Mouse (Mus musculus) kidney, adult 18-20 months (tissue): ENCODE results near the gene Picalm.
A peak's percentile ranks its signal among the peaks of the same experiment; 100 is the strongest.
"Not testable (repeated sequence)": the region's sequence is repeated elsewhere in the genome, so short reads cannot be mapped to it uniquely, and the experiment has no call there.

Source experiments
- DNase-seq: peaks from one replicate; pipeline ENCODE4 v3.0.0; 2021

Picalm gene

DNA sequence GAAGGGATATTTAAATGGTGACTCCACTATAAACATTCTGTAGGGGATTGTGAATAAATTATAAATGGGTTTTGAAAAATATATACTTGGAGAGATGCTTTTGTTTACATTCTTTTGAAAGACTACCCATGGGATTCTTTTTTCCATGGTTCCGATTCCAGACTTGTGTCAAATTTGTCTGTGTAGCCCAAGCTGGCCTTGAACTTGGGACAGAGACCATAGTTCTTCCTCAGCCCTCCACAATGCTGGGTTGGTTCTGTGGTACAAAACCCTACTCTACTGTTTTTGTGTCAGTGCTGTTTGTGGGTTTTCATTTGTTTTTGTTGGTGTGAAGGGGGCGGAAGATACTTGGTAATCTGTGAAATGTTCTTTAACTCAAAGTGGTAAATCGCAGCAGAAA lies 2.3 kb downstream of the Picalm start:
- no peak for DNase-seq

DNA sequence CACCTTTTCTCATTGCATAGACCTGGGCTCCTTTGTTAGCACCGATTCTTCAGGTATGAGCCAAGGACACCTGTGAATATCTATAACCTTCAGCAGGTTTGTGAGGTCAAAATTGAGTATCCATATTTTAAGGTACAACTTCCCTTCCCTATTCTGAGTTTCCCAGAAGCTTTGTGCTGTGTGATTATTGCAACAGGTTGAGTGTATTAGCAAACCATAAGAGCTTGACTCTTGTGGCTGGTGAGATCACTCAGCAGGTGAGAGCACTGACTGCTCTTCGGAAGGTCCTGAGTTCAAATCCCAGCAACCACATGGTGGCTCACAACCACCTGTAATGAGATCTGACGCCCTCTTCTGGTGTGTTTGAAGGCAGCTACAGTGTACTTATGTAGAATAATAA lies 6.7 kb downstream of the Picalm start:
- DNase-seq, result no peak

DNA sequence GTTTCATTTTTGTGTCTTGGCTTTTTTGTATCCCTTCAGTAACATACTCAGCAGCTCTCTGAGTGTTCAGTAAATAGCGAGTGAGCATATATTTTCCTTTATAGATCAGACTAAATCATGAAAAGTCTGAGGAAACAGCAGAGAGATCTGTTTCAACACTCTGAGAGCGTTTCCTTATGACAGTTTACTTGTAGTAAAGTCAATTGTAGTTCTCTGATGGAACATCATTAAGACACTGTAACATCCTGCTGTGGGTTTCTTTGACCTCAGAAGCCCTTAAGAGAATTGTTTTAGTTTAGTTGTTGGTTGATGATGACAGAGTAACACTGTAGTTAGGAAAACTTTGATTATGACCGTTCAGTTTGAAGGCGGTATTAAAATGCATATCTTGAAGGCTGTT lies 8.3 kb downstream of the Picalm start:
- no peak for DNase-seq

DNA sequence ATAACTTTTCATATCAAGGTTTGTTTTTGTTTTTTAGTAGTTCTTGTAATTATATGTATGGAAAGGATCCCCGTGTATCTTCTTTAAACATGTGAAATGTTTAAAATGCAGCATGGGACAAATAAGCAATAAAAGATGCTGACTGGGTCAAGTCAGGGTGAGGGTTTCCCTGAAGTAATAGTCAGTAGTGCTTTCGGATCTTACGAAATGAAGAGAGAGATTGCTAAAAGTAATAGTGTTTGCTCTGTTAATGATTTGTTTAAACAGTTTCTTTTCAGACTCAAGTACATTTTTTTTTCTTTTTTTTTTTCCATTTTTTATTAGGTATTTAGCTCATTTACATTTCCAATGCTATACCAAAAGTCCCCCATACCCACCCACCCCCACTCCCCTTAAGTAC lies 10.3 kb downstream of the Picalm start:
- DNase-seq, result no peak

DNA sequence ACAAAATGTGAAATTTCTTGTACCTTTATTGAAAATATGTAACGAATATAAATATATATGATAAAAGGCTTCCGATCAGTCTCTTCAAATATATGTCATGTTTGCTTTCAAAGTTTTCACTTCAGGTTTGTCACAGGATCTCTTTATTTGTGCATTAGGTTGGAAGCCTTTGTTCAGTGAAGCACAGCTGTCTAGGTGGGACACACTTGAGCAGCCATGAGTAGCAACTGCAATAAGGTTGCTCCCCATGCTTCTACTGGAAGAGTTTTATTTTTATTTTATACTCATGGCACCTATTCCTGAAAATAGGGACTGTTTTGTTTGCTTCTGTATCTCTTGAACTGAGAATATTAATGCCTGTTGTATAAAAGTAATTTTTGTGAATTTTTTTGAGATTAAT lies 14.3 kb downstream of the Picalm start:
- no peak for DNase-seq

DNA sequence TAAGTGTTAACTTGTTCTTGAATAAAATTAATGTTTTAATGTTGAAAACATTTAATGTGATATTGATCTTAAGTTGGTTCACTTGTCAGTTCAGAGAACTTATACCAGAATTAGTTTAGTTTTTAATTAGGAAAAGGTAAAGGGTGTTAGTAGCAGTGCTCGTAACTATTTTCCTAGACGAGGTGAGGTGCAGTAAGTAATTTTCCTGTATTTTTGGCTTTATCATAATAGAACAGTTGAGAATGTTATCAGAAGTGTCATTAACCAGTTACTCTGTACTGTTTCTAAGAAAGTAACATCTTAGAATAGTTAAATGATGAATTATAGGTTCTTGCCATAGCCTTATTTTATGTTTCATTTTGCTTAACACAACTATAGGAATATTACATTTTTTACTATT lies 15.0 kb downstream of the Picalm start:
- no peak for DNase-seq

DNA sequence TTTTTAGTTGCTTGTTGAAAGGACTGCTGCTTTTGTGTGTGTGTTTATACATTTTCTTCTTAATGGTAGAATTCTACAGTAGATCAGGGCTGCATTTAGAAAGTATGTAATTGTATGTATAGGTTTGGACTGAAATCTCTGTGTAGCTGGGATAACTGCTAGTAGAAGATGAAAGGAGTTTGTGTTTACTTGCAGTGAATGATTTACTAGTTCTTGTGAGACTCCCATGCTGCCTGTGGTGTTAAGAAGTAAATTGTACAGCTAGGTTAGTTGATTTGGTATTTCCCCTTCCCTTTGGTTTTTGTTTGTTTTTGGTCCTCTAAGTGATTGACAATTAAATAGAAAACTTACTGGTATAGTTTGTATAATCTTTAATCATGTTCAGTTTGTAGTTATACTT lies 15.4 kb downstream of the Picalm start:
- no peak for DNase-seq

DNA sequence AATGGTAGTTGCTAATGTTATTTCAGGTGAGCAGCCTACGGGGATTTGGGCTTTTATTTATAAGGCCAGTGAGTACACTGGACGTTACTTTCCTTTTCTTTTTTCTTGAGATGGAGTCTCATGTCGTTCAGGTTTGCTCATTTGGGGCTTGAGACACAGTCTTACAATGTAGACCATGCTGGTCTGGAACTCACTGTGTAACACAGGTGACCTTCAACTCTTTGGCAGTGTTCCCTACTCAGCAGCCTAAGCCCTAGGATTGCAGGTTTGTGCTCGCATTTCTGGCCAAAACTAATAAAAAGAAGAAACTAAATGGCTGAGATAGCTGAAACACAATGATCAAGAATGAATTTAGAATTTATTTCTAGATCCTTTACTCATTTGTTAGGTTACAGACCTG lies 15.9 kb downstream of the Picalm start:
- DNase-seq, result peak; percentile 47

DNA sequence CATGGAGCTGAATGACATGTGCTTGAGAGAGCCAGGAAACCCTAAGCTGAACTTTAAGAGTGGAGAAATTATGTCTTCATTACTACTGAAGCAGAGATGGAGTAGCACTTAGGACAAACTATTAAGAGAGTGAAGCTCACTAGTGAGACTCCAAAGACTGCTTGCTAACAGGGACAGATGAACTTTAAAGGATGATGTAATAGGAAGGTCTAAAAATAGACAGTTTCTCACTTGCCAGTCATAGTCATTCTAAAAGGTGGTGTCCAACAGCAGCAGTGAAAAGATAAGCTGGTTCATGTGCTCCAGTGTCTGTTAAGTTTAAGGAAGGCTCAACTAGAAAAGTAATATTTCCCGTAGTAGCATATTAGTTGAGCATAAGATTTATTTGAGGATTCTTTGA lies 16.3 kb downstream of the Picalm start:
- no peak for DNase-seq

DNA sequence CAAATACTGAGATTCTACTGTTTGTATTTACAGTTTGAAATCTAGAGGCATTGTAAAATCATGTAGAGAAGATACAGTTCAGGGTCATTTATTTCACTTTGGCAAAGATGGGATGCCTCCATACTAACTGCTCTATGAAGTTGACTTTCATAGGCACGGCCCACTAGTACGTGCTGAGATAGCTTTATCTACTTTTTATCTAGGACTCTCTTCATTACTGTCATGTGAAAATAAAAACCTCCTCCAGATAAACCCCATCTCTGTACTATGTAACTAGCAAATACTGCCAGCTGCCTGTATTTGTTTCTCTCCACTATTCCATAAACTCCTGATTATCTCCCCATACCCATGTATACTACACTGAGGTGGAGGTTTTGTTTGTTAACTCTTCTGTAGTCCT lies 18.0 kb downstream of the Picalm start:
- no peak for DNase-seq

DNA sequence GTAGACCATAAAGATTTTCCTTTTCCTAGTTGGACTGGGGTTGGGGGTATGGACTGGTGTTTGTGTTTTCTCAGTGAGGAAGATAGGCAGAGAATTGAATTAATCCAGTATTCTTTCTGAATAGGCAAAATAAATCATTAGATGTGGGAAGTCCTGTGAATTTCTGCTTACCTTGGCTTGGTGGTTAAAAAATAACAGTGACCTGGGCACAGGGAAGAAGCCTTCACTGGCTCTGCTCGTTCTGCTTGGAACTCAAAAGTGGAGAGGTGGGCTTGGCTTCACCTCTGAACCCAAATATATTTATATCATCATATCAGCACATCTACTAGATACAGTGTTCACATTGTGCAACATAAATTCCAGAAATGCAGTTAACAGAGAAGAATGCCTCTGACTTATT lies 18.5 kb downstream of the Picalm start:
- DNase-seq, result no peak

DNA sequence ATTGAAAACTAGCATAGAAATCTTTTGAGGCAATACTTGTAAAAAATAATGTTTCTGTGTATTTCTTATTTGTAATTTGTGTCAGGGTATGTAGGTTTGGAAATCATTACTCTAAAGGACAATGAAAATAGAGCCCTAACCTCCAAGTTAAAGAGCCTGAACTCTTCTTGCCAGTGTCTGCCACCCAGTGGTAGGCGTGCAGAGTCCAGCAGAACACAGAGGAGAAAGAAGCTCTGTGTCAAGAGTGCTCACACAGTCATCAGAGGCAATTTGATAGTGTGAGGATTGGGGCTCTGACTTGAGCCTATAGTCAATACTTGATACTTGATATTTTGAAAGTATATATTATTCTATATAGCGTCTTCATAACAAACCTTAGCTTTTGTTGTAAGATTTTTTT lies 20.3 kb downstream of the Picalm start:
- peak; percentile 55 for DNase-seq

DNA sequence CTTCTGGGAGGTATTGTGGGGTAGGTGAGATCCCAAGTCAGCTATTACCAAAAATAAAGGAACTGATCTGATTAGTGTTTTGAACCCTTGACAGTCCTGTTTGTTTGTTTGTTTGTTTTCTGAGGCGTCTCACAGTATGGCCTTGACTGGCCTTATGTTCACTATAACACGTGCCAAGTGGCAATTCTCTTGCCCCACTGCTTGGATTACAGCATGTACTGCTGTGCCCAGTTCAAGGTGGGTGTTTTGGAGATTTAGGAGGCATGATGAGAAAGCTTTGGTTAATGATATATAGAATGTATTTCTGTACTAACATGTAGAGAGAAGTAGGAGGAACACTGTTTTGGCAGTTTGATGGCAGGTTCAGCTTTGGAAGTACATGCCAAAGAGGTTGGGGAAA lies 28.0 kb downstream of the Picalm start:
- no peak for DNase-seq

DNA sequence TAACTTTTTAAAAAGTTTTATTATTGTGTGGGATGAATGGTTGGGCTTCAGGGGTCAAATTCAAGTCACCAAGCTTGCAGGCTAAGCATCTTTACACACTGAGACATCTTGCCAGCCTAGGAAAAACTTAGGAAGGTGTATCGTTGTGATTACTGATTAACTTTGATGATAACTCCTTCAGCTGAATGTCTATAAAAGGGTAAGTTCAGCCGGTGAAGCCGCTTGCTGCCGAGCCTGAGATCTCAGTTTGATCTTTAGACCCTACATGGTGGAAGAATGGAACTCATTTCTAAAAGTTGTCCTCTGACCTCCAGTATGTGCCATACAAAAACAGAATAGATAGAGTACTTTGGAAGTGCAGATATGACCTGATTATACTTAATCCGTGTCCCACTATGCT lies 30.6 kb downstream of the Picalm start:
- peak; percentile 43 for DNase-seq

DNA sequence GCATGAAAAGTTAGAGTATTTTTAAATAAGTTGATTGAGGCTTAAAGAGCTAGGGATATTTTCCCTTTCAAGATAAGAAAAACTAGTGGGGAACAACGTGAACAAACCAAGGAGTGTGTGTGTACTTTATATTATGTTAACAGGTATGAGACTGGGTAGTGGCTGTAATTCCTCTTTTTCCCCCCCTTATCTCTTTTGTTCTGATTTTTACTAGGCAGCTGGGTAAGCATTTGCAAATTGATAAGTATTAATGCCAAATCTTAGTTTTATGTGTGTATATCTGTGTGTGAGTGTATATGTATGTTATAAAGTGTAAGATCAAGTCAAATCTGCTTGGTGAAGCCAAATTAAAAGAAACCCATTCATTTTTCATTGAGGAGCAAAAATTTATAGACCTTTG lies 34.3 kb downstream of the Picalm start:
- no peak for DNase-seq

DNA sequence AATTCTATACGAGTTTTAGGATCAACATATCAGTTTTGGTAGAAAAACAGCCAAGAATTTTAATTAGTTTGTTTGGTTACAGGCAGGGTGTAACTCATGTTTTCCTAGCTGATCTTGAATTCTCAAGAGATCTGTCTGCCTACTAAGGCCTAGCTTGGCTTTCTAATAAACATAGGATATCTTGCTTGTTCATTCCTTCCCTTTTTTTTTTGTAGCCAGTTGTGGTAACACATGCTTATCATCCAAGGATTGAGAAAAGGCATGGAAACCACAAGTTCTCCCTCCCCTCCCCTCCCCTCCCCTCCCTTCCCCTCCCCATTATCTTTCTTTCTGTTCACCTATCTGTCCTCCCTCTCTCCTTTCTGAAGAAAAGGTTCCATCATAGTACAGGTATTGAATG lies 36.0 kb downstream of the Picalm start:
- DNase-seq, result no peak

DNA sequence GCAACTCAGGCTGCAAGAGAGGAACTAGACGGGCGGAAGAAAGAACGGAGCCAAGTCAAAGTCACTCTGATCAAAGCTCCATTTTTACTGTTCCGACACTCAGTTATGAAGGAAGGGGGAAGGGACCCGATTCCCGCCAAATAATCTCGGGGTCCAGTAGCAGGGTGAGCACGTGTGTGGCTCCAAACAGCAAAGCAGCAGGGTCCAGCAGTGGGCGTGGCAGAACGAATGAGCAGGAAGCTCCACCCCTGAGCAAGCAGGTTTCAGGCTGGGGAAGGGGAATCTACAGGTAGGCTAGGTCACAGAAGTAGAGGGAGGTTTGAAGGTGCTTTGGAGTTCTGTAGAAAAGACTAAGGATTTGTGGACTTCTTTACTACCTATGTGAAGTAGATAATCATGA lies 37.8 kb downstream of the Picalm start:
- not testable (repeated sequence) for DNase-seq

DNA sequence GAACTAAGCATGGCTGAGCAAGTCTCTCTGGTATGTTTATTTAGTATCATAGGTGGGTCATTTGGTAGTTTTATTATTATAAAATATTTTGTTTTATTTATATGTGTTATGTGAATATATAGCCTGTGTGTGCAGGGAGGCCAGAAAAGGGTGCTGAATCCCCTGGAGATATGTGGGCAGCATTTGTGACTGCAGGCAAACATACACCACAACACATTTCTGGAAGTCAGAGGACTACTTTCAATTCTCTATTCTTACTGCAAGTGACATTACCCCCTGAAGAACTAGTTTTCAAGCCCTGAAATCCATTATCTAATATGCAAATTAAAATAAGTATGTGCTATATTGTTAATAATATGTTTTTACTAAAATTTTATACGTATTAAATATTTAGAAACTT lies 43.8 kb downstream of the Picalm start:
- no peak for DNase-seq

DNA sequence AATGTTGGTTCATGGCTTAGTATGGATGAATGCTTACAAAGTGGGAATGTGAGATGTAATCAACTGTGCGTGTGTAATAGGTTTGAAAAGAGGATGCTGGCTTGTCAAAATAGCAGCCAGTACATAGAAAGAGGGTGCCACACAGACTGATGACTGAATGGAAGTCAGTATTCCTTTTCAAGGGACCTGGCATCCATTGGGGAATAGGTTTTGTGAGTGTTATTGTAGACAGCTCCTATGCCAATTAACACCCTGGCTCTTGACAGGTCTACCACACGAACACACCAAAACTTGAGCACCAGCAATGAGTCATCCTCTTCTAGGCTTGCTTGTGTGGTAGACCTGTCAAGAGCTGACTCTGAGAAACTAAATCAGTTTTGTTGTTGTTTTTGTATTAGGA lies 45.6 kb downstream of the Picalm start:
- no peak for DNase-seq

DNA sequence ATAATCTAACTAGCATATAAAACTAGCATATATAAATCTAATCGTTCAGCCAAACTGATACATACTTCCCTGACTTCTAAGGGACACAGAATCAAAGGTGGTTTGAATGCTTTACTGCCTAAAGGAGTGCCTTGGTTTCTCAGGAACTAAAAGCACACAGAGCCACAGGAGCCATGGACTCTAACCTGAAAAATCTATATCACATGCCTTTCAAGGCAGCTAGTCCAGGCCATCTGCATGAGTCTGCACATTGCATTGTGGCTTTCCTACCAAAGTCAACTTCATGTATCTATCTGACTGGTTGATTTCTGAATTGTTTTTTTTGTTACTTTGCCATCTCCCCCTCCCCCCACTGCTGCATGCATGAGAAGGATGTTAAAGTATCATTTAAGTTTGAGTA lies 50.6 kb downstream of the Picalm start:
- DNase-seq, result no peak

DNA sequence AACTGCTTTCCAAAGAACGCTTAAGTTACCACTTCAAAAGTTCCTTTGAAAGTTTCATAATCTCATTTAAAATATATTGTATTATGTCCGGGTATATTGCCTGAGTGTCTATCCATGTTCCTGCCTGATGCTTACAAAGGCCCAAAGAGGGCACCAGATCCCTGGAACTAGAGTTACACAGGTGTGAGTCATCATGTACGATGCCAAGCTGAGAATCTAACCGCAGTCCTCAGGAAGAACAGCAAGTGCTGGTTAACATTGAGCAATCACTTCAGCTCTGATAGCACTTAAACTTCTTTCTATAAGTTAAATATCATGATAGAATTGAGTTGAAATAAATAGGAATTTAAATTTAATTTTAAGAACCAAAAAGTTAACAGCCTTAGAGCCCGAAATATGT lies 70.2 kb downstream of the Picalm start:
- no peak for DNase-seq

DNA sequence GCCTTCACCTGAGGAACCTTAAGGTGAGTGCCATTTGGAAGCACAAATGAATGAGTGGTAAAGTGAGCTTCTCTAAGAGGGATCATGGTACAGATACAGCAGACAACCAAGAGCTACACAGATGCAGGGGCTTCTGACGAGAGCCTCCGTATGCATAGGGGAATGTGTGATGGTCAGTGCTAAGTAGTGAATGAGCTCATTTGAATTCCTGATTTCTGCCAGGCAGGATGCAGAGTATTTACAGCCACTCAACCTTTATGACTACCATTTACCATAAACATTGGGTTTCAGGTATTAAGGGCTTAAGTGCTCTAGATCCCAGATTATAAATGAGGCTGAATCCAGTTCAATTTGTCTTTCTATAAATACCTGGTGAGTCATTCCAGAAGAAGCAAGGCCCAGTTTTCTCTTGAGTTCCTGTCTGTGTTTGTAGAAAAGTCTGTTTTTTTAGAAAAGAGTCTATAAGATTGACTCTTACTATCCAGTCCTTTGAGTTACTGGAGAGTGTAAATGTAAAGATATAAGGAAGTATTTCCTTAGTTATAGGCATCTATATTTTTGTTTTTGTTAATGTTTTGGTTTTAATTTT lies 72.0 kb downstream of the Picalm start:
- no peak for DNase-seq

DNA sequence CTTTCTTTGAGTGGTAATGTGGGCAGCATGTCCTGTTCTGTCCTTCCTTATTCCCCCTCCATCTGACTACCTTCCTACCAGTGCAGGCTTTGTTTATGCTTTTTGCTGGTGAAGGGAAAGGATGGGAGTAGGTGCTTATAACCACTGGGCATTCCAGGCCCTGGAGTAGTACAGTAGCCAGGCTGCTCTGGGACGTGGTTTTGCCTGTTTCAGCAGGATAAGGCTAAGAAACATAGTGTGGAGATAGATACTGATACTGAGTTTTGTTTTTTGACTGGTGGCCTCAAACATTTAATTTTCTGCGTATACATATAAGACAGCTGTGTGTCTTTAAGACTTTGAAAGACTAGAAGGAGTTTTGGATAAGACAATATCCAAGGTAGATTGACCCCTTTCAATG lies 73.9 kb downstream of the Picalm start:
- DNase-seq, result no peak

DNA sequence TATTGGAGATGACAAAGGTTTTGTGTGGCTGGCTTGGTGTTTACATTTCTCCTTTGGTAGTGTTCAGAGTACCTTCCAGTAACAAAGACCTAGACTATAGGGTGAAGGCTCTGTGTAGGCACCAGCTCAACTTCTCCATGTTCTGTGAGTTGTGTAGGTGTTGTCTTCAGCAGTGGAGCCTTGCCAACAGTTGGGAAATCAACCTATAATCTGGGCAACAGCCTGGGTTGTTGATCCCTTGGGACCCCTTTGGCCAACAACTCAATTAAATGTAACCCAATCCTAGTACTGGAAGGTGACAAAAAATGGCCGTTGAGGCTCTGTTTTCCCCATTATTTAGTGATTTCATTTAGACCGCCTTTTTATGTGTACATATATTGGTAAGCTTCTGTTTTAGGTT lies 80.1 kb downstream of the Picalm start:
- no peak for DNase-seq

DNA sequence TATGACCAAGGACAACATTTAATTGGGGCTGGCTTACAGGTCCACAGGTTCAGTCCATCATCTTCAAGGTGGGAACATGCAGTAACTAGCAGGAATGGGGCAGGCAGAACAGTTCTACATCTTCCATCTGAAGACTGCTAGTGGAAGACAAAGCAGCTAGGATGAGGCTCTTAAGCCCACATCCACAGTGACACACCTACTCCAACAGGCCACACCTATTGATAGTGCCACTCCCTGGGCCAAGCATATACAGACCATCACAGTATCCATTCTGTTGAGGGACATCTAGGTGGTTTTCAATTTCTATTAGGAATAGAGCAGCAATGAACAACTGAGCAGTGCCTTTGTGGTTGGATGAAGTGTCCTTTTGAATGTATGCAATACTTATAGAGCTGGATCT lies 80.9 kb downstream of the Picalm start:
- DNase-seq, result no peak

DNA sequence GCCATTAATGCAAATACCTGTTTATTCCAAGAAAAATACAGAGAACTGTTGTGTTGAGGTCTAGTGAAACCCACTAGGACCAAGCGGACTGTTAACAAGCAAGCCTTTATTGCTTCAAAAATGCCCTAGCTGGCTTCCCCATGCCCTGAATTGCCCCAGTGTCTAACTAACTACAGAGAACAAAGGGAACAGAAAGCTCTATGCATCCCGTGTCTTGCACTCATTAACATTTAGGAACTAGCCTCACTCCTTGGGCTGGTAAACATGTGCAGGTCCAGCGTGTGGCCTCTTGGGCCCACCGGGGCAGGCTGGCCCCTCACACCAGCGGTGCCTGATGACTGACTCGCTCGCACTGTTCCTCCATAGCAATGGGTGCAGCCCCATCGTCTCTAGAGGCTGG lies 86.5 kb downstream of the Picalm start:
- DNase-seq, result no peak
